Mouse (Mus musculus) testis, adult 2 months (tissue): ENCODE results near the gene 9130213A22Rik.

Experiments
- CTCF ChIP-seq: fragments of 200-500 bp; IDR thresholded peaks from 2 replicates; pipeline ENCODE4 v1.5.1; 2012; ENCODE audit warnings: low read depth, mild to moderate bottlenecking, inconsistent platforms, low read length, moderate library complexity; ENCODE audit not compliant: control insufficient read depth, insufficient read depth, insufficient replicate concordance
- POLR2A ChIP-seq: fragments of 200-500 bp; IDR thresholded peaks from 2 replicates; pipeline ENCODE4 v1.6.1; 2012; ENCODE audit warnings: low read depth, mild to moderate bottlenecking, inconsistent platforms, low read length, moderate library complexity; ENCODE audit not compliant: control insufficient read depth

GRCm38 (mm10) chr11:69128426-69129122 is 6.2 kb upstream of the 9130213A22Rik start:
- TF ChIP-seq CTCF (no peak), POLR2A (no peak)
